Mouse (Mus musculus): ENCODE data around the gene Scml4. TPM values are rescaled to one million over a fixed set of nuclear protein-coding genes. Genes with fewer than 3 reads are reported as not detected.

The Scml4 gene
- total RNA-seq, 1 experiment: 0.22 TPM

DNA sequence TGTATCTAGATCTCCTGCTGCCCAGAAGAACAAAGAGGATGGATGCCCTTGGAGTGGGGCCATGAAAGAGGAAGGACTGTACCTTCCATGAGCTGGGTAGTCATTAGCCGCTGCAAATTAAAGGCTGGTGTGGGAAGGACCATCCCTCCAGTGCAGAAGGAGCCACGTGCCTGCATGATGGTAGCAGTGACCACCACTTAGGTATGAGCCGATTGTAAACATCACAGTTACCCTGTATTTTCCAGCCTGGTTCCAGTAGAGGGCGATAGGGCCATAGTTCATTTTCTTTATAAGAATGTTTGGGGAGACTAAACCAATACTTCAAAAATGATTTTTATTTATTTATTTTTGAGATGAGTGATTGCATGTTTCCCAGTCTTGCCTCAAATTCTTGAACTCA, 27.5 kb upstream of the Scml4 start:
- no peak overlapping the region for H3K9ac ChIP-seq (ENCODE audit: insufficient read depth, low read depth, low read length, poor library complexity, severe bottlenecking)
- no peak for TF ChIP-seq HCFC1 (IDR thresholded peaks at IDR 0.05; ENCODE audit: borderline replicate concordance, insufficient read depth, low read length)
- TF ChIP-seq ZC3H11A (IDR thresholded peaks at IDR 0.05; ENCODE audit: borderline replicate concordance, low read depth, low read length): no peak
- TF ChIP-seq ZNF384 (IDR thresholded peaks at IDR 0.05; ENCODE audit: low read depth, low read length): no peak
- no peak for TF ChIP-seq MAFK (IDR thresholded peaks at IDR 0.05; ENCODE audit: insufficient read depth, low read depth, low read length)
- H3K9me3 ChIP-seq (ENCODE audit: control insufficient read depth, insufficient read depth, low read depth, low read length): no peaks in the 10 kb centered on the region
- peaks cover 7% of the 10 kb centered on the region for H3K36me3 ChIP-seq (ENCODE audit: control insufficient read depth, insufficient read depth, low read length, poor library complexity, severe bottlenecking)
- no peak overlapping the region for H3K27ac ChIP-seq (ENCODE audit: insufficient read depth, low read depth, low read length, poor library complexity, severe bottlenecking)
- H3K4me3 ChIP-seq (ENCODE audit: insufficient read depth in 1 of 2, low read depth in 1 of 2, low read length in 2 of 2, poor library complexity in 1 of 2, severe bottlenecking in 1 of 2): no peak overlapping the region
- no peak for DNase-seq (ENCODE audit: low read depth, low spot score)
- in situ Hi-C loops (cut with MboI; ENCODE audit: low sequenced_read_pairs in 2 of 2, unreplicated experiment in 2 of 2): no loop called here
- peaks cover 4 to 12% of the 10 kb centered on the region in 2 experiments; a peak in 2 of 4 replicates for H3K4me1 ChIP-seq (ENCODE audit: control insufficient read depth in 2 of 2, insufficient read depth in 2 of 2, low read length in 2 of 2, poor library complexity in 1 of 2)

DNA sequence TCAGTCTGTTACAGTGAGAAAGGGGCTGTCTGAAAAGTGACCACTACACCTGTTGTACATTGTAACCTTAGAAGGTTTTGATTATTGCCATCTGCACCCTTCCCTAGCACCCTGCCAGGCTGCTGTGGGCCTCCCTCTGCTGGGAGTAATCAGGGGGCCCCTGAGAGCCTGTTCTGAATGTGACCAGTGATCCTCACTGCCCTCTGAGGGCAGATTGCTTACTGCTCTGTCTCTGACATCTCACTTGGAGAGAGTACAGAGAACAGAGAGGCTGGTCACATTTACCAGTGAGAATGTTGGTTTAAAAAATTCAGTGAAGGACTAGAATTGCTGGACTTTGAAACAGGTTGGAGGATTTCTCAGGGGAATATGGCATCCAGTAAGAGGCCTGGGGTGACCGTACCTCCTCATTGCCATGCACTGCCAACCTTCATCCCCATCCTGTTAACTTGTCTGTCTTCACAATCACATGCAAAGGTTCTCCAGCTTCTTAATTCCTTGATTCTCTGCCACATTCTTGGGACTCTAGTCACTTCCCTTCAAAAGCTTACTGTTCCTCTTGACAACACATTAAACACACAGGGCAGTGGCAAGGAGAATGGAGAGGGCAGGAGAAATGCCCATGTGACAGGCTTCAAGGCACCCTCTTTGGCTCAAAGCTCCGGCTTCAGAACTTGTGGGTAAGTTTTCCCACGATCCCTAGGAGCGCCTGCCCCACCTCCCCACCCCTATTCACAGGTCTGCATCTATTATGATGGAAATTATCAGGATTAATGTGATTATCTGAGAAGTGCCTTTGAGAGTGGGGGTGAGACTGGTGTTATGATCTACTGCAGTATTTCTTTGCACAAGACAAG, 26.1 kb upstream of the Scml4 start:
- no peak for DNase-seq (ENCODE audit: low read depth, low spot score)
- peaks cover 4 to 12% of the 10 kb centered on the region in 2 experiments; a peak in 2 of 4 replicates for H3K4me1 ChIP-seq (ENCODE audit: control insufficient read depth in 2 of 2, insufficient read depth in 2 of 2, low read length in 2 of 2, poor library complexity in 1 of 2)

DNA sequence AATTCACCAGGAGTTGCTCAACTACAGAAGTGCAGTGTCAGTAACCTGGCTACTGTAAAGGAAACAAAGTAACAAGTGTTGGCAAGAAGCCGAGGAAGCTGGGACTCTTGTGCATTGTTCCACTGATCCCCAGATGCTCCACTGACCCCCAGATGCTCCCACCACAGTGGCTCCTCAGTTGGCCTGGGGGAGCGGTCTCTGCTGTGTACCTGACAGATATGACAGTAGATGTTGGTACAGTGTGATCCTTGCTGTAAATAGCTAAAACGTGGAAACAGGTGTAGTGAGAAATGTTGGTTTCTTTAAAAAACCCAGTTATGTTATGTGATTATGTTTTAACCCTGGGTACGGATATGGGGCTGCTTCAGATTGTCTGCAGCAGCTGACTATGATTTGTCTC, 22.1 kb upstream of the Scml4 start:
- no peak overlapping the region for H3K27ac ChIP-seq (ENCODE audit: insufficient read depth, low read depth, low read length, poor library complexity, severe bottlenecking)
- 0 out of 2 replicates have a peak, but pooled peaks cover 3% of the 10 kb centered on the region for H3K36me3 ChIP-seq (ENCODE audit: control insufficient read depth, insufficient read depth, low read length, poor library complexity, severe bottlenecking)
- no peak overlapping the region for H3K9ac ChIP-seq (ENCODE audit: insufficient read depth, low read depth, low read length, poor library complexity, severe bottlenecking)
- DNase-seq (ENCODE audit: low read depth, low spot score): no peak
- TF ChIP-seq MAFK (IDR thresholded peaks at IDR 0.05; ENCODE audit: insufficient read depth, low read depth, low read length): peak; percentile 47; the same call in 1 of the 2 replicates
- no peak for TF ChIP-seq HCFC1 (IDR thresholded peaks at IDR 0.05; ENCODE audit: borderline replicate concordance, insufficient read depth, low read length)
- H3K4me1 ChIP-seq (ENCODE audit: control insufficient read depth in 2 of 2, insufficient read depth in 2 of 2, low read length in 2 of 2, poor library complexity in 1 of 2): peaks cover 4 to 12% of the 10 kb centered on the region in 2 experiments; a peak in 2 of 4 replicates
- H3K4me3 ChIP-seq (ENCODE audit: insufficient read depth in 1 of 2, low read depth in 1 of 2, low read length in 2 of 2, poor library complexity in 1 of 2, severe bottlenecking in 1 of 2): no peak overlapping the region
- in situ Hi-C loops (cut with MboI; ENCODE audit: low sequenced_read_pairs in 2 of 2, unreplicated experiment in 2 of 2): no loop called here
- H3K9me3 ChIP-seq (ENCODE audit: control insufficient read depth, insufficient read depth, low read depth, low read length): no peaks in the 10 kb centered on the region

More for the DNA sequence above, 26.1 kb upstream of the Scml4 start:
- TF ChIP-seq CHD2 (IDR thresholded peaks at IDR 0.05; ENCODE audit: low read depth, low read length): no peak
- TF ChIP-seq MAFK (IDR thresholded peaks at IDR 0.05; ENCODE audit: insufficient read depth, low read depth, low read length): no peak
- no peak for TF ChIP-seq ZNF384 (IDR thresholded peaks at IDR 0.05; ENCODE audit: low read depth, low read length)
- TF ChIP-seq HCFC1 (IDR thresholded peaks at IDR 0.05; ENCODE audit: borderline replicate concordance, insufficient read depth, low read length): no peak
- no peak for TF ChIP-seq ZC3H11A (IDR thresholded peaks at IDR 0.05; ENCODE audit: borderline replicate concordance, low read depth, low read length)
- no peak overlapping the region for H3K4me3 ChIP-seq (ENCODE audit: insufficient read depth in 1 of 2, low read depth in 1 of 2, low read length in 2 of 2, poor library complexity in 1 of 2, severe bottlenecking in 1 of 2)
- no peaks in the 10 kb centered on the region for H3K9me3 ChIP-seq (ENCODE audit: control insufficient read depth, insufficient read depth, low read depth, low read length)
- peaks cover 4% of the 10 kb centered on the region; the same call in 1 of the 2 replicates for H3K36me3 ChIP-seq (ENCODE audit: control insufficient read depth, insufficient read depth, low read length, poor library complexity, severe bottlenecking)
- in situ Hi-C loops (cut with MboI; ENCODE audit: low sequenced_read_pairs in 2 of 2, unreplicated experiment in 2 of 2): no loop called here
- H3K9ac ChIP-seq (ENCODE audit: insufficient read depth, low read depth, low read length, poor library complexity, severe bottlenecking): no peak overlapping the region; the same call in 1 of the 2 replicates
- no peak overlapping the region for H3K27ac ChIP-seq (ENCODE audit: insufficient read depth, low read depth, low read length, poor library complexity, severe bottlenecking)

DNA sequence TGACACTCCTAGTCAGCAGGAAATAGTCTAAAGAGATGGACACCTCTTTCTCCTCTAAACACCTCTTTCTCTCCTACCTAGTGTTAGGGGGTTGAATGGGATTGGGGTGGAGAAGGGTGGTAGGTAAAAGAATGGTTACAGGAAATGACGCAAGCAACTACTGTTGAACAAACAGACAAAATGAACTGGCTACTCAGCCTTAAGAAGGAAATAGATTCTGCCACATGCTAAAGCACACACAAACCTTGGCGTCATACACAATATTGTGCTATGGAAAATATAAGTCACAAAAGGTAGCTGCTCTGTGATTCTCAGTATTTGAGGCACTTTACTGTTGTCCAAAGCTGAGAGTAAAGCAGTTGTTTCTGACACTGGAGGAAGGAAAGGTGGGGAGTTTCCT, 21.4 kb upstream of the Scml4 start:
- H3K9ac ChIP-seq (ENCODE audit: insufficient read depth, low read depth, low read length, poor library complexity, severe bottlenecking): no peak overlapping the region
- H3K4me3 ChIP-seq (ENCODE audit: insufficient read depth in 1 of 2, low read depth in 1 of 2, low read length in 2 of 2, poor library complexity in 1 of 2, severe bottlenecking in 1 of 2): no peak overlapping the region
- no peak overlapping the region for H3K27ac ChIP-seq (ENCODE audit: insufficient read depth, low read depth, low read length, poor library complexity, severe bottlenecking)
- in situ Hi-C loops (cut with MboI; ENCODE audit: low sequenced_read_pairs in 2 of 2, unreplicated experiment in 2 of 2): no loop called here
- DNase-seq (ENCODE audit: low read depth, low spot score): no peak
- no peaks in the 10 kb centered on the region for H3K9me3 ChIP-seq (ENCODE audit: control insufficient read depth, insufficient read depth, low read depth, low read length)
- H3K4me1 ChIP-seq (ENCODE audit: control insufficient read depth in 2 of 2, insufficient read depth in 2 of 2, low read length in 2 of 2, poor library complexity in 1 of 2): peaks cover 4 to 12% of the 10 kb centered on the region in 2 experiments; a peak in 2 of 4 replicates
- TF ChIP-seq CHD2 (IDR thresholded peaks at IDR 0.05; ENCODE audit: low read depth, low read length): no peak
- TF ChIP-seq MAFK (IDR thresholded peaks at IDR 0.05; ENCODE audit: insufficient read depth, low read depth, low read length): no peak
- TF ChIP-seq ZNF384 (IDR thresholded peaks at IDR 0.05; ENCODE audit: low read depth, low read length): no peak
- TF ChIP-seq ZC3H11A (IDR thresholded peaks at IDR 0.05; ENCODE audit: borderline replicate concordance, low read depth, low read length): no peak
- TF ChIP-seq HCFC1 (IDR thresholded peaks at IDR 0.05; ENCODE audit: borderline replicate concordance, insufficient read depth, low read length): no peak
- H3K36me3 ChIP-seq (ENCODE audit: control insufficient read depth, insufficient read depth, low read length, poor library complexity, severe bottlenecking): no peaks in the 10 kb centered on the region
